Mouse (Mus musculus): ENCODE results near the gene Ccdc96.
A peak's percentile ranks its signal among the peaks of the same experiment; 100 is the strongest.

Ccdc96 gene

DNA sequence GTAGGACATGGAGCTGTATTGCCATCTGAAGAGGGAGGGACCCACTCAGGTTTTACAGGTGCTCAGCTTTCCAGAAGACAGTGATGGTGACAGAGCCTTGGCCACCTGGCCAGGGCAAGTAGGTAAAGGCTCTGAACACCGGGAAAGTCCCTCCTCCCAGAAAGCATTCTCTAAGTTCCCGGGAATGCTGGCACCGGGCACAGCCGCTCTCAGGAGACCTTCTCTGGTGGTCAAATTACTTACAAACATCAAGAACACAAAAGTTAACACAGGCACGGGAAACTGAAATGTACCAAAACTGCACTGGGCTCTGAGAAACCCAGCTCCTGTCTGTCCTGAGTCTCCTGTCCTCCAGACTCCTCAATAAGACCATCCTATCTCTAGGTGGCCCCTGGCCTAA is 45.3 kb downstream of the Ccdc96 start:
- DNase-seq: peak; percentile 6

DNA sequence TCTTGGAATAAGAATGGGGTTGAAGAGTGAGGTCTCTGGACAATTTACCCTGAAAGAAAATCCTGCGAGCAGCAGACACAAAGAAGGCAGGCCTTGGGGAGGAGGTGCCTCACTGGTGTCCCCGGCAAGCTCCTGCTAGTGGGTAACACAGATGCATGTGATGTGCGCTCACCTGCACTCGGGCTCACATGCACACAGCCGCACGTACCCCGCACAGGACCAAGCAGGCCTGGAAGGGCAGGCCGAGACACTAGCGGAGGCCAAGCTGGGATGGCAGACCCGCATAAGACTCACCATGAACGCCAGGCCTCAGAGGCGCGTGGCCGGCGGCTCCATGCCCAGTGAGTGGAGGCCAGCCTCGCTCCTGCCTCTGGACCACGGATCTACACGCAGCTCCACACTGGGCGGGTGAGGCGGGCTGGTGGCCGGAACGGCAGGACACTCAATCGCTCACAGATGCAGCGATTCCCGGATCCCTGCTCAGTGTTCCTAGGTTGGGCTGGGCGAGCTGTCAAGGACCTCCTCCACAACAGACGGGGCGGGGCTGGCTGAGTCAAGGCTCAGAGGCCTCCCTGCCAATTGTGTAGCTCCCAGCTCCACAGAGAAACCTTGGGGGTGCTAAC is 45.9 kb downstream of the Ccdc96 start:
- DNase-seq: peak; percentile 96

DNA sequence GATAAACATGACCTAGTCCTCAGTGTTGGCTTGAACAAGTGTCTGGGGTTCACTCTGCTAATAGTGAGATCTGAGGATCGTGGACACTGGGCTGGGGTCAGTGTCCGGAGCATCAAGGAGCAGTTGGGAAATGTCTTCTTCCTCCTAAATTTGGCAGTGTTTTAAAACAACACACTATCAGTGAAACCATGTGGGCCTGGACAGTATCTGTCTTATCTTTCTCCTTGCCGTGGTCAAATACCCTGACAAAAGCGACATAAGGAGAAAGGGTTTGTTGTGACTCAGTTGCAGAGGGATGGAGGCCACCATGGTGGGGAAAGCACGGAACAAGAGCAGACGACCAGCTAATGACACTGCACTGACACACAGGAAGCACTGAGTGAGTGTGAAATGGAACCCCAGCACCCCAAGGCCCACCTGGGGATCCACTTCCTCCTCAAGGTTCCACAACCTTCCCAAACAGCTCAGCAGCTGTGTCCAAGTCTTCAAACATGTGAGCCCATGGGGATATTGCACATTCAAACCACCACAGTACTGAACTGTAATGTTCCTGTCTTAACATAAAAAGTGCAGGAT is 50.2 kb downstream of the Ccdc96 start:
- no peak for DNase-seq

DNA sequence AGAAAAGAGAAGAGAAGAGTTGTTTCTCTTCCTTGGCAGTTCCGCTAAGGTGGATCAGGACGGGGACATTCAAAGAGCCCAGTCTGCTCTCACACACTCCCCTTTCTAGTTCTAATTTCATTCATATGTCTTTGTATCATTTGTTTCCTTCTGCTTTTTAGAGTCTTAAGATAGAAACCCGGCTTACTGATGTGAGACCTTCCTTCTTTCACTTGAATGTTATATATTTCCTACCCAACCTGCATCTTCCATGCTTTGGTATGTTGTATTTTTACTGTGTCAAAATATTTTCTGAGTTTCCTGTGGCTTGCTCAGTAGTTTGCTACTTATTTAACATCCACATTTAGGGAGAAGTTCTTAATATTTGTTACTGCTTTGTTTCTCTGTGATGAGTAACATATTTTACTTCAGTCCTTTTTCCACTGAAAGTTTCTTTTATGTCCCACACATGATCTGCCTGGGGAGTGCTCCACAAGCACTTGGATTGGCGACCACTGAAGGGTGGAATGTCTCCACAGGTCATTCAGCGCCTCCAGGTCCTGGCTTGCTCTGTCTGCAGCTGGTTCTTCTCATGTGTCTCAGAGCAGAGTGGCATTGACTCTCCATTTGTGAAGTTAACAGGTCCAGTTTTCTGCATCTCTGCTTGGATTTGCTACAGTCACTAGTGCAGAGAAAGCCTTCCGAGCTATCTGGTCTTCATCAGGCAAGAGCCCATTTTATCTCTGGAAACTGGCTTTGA is 51.2 kb downstream of the Ccdc96 start:
- no peak for DNase-seq

DNA sequence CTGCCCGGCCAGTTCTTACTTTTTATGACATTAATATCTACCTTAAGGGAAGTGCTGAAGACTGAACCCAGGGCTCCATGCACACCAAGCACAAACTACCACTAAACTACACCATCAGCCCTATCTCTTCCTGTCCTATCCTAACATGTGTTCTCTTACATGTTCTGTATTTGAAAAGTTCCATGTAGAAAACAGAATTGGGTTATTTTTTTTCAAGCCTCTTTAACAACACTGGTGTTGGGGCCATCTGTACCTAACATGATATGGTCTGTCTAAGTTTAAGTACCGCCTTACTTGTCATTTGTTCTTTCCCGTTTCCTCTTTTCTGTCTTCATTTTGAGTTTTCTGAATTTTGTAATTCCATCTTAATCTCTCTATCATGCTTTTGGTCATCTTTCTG is 52.0 kb downstream of the Ccdc96 start:
- DNase-seq: no peak

Measured in embryo, embryonic 11 days (tissue).